Mouse (Mus musculus): ENCODE measurements around the gene Erbin.

Erbin gene

DNA sequence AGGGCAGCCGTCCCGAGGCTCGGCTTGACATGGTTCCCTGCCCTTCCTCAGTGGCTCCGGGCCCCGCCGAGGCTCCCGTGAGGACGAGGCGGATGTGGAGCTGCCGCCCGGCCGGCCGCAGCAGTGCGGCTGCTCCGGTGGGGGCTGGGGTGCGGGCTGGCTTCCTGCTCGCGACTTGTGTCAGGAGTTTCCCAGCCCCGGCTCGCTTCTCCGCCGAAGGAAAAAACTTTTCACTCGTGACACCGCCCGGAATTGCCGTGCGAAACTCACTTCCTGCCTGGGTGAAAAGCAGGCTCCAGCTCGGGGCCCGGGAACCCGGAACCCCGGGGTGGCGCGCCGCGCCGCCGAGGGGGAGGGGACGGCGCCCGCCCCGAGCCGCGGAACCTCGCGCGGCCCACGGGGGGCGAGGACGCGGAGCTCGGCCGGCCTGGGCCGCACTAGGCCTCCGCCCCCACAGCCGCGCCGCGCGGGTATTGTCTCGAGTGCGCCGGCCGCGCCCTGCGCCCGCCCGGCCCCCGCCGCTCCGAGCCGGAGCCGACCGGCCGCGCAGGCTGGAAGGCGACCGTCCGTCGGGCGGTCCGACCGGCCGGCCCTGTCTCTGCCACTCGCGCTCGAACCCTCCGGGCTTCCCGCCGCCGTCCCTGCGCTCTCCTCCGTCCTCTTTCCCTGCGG, at the start of gene Erbin:
Gene Erbin (minus strand): TSS at position 254 of the 672 bp plus-strand sequence.
- DNase-seq, result peak; percentile 73 to 79

DNA sequence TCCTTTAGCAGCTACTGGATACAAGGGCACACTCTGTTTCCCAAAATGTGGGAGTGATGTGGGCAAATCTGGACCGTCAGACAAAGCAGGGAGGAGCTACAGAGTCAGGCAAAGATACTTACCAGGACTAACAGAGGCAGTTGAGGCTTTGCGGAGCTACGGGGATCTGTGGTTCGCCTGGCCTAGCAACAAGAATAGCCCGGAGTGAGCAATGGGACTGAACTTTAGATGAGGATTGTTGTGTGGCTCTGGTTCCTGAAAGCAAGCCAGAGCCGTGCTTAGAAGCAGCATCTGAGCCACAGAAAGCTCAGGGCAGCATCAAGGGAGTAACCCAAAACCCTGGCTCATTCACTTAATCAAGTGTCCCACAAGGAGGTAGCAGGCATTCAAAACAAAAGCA, 49.6 kb upstream of the Erbin start:
- DNase-seq, result no peak

DNA sequence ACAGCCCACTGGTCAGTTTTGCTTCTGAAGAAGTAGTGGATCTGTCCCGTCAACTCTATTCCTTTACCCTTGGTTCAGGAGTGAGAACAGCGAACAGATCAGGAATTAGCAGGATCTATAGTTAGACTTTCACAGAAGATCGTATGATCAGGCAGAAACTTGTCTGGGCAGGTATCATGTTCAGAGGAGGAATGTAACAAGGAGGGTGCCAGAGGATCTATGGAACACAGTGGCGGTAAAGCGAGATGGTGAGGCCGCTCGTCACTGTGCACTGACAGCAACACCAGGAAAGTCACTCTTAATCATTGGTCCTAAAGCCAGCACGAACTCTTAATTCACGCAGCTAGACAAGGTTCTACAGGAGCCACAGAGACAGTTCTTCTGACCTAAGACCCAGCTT, 47.7 kb upstream of the Erbin start:
- DNase-seq, result no peak

DNA sequence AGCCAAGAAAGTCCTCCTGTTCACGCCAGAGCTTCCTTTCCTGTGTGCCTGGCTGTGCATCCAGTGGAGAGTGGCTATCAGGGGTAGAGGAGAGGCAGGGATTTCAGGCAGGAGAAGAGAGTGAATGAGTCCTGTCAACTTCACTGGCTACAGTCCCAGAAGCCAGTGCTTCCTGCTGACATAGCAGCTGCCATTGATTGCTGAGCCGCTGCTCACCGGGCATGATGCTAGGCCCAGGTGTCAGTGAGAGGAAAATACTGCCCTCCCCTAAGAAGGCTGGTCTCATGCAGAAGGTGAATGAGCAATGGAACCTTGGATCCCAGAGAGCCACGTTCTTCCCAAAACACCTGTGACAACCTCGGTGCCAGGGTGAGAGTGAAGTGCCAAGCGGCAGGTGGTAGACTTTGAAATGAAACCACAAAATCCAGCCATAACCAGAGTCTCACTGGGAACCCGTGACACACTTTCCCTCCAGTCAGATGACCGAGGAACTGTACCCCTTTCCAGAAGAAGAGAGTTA, 46.4 kb upstream of the Erbin start:
- no peak for DNase-seq

DNA sequence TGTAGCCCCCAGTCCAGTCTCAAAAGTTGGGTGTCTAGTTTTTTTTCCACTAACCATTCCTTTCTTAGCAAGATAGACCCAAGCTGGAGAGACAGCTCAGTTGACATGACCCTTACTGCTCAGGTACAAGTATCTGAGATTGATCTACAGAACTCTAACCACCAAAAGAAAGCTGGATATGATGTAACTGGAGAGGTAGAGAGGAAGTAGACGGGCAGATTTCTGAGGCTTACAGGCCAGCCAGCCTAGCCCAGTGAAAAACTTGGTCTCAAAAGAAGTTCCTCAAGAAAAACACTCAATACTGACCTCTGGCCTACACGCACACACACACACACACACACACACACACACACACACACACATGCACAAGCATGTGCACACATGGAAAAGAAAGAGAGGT, 44.9 kb upstream of the Erbin start:
- no peak for DNase-seq

DNA sequence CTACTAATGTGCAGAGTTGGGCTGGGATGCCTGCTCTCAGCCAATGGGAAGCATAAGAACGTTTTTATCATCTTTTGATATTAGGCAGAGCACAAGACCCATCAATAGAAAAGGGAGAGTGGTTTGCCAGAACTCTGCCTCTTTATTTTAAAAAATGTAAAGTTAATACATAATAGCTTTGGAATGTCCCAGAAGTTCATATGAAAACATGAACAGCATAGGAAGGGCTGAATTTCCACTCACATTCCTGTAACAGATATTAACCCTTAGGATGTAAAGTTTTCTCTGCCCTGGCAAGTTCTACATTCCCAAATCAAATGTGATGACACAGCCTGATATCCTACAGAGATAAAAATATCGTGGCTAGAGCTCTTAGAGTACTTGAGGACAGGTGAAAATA, 42.8 kb upstream of the Erbin start:
- no peak for DNase-seq

DNA sequence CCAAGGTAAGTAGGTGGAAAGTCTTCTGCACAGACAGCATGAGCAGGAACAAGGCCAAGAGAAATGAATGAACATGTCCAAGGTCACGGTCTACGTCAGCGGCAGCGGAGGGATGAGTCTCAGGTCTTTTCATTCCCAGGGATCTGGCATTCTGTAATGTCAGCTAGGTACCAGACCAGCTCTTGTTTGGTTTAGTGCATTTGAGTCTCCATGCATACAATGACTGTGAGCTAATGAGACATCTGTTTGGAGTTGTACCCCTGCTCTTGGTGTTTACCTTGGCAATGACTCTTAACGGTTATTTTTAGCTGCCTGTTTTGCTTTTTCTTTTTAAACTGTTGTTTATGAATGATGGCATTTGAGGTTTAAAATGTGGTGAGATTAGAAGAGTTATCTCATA, 39.5 kb upstream of the Erbin start:
- DNase-seq, result no peak

DNA sequence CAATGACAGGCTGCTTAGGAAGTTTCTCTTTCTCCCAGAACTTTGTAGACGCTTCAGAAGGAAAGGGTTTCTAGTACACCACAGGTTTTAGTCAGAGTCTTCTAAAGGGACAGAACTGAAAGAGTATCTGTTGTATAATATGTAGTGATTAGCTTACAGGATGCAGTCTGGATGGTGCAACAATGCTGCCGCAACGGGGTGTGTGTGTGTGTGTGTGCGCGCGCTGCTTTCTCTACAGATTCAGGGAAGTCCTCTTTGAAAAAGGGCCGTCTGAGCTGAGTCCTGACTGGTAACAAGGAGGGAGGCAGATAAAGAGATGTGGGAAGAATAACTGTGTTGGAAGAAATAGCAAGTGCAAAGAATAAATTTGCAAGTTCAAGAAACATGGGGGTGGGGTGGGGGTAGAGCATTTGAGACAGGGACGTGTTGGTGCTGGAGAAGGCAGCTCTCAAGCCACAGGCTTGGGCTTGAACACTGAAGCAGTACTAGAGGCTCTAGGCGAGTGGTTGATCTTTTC, 38.4 kb upstream of the Erbin start:
- no peak for DNase-seq

DNA sequence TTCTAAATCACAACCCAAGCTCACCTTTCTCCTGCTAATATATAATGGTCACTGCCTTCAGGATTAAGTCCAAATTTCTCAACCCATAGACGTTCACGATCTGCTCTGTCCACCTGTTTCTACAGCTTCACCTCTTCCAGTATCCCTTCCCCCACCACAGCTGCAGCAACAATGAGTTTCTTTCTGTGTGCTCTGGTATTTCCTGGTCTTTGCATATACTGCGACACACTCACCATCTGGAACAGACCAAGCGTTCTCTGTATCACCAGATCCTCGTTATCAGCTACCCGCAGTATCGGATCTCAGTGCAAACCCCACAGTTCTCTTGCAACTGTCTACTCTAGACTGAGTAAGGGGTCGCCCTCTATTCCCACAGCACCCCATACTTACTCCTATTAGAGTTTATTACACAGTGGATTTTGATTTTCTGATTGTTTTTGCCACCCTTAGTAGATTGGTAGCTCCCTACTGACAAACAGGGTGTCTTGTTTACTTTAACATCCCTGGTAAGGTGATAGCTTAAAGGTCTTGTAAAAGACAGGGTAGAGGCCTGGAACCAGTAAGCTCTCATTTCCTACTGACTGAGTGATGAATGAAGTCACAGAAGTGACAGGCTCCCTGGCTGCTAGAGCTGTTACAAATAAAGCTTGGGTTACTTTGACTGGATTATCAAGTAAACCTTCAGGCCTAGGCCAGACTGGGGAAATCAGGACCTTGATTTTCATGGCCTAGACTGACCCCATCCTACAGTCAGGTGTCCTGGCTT, 37.0 kb upstream of the Erbin start:
- no peak for DNase-seq

DNA sequence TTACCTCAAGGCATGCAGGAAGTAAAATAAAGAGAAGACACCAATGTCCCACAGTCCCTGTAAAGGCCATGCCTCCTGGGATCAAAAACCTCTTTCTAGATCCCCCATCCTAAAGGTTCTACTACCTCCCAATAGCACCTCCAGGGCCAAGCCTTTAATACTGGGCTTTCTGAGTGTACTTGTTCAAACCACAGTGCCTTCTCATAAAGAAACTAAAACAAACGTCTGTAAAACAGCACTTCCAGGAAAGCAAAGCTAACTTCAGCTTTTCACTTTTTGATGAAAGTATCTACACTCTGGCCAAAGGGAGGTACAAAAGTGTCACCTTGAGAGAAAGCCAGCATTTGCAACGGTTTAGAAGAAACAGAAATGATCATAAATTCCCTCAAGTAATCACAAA, 35.3 kb upstream of the Erbin start:
- no peak for DNase-seq

DNA sequence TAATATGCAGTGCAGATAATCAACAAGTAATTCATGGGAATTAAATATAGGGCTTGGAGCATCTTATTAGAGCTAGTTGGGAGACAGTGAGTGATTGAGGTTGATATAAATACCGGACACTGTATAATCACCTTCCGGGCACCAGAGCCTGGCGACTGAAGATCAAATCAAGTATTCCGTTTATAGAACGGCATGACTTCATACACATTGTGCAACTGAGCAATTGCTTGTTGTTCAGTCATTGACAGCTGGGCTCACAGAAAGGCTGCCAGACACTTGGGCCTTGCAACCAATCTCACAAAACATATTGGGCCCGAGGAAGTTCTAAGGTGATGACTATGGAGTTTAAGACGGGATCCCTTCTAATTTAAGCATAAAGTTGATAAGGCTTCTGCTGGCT, 31.1 kb upstream of the Erbin start:
- DNase-seq, result no peak

DNA sequence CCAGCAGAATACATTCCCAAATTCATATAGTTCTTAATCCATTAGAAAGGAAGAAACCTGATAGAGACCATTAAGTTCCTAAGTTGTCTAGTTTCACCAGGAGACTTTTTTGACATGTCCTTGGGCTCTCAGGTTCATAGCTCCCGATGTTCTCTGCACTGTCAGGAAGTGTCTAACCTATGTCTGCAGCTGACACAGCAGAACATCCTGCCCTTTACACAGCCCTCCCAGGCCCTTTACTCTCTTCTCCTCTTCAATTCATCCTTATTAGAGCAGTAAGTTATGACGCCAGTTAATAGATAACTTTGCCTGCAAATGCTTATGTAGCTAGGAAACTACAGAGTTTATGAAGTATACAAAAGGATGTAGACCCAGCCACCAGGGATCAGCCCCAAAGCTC, 20.5 kb upstream of the Erbin start:
- no peak for DNase-seq

DNA sequence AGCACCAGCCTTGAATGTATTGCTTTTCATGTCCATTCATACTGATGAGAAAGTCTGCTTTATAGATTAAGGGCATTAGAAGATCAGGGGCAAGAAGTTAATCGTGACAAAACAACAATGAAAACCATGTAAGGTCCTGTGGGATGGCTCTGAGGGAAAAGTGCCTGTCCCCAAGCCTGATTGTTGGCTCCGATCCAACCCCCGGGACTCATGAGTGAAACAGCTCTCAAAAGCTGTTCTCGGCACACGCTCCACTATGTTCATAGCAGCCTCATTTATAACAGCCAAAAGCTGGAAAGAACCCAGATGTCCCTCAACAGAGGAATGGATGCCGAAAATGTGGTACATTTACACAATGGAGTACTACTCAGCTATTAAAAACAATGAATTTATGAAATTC, 4.3 kb upstream of the Erbin start:
- no peak for DNase-seq

DNA sequence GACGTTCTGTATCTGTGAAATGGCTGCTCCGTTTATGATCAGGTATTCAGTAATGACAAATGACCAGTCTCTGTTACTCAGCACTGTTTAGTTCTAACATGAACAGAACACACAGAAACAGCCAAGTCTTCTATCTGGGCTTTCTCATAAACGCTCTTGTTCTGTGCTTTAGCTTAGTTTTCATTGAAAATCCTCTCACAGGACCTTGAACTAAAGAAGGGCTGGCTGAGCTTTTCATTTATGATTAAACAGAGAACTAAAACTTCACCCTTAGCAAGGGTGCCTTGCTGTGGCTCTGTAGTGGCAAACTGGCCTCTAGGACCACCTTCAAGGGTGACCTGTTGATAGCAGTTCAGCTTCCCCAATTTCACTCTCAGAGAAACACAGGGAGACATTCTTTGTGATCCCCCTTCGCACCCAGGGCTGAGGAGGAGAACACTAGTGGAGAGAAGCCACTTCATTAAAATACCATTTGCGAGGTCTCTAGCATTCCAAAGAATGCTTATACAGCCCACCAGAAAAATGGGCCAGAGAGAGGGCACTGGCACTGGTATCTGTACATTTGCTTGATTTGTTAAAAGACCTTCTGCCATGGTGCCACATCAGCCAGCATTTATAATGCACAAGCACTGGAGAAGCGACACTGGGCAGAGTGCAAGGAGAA, 3.2 kb upstream of the Erbin start:
- DNase-seq, result no peak

DNA sequence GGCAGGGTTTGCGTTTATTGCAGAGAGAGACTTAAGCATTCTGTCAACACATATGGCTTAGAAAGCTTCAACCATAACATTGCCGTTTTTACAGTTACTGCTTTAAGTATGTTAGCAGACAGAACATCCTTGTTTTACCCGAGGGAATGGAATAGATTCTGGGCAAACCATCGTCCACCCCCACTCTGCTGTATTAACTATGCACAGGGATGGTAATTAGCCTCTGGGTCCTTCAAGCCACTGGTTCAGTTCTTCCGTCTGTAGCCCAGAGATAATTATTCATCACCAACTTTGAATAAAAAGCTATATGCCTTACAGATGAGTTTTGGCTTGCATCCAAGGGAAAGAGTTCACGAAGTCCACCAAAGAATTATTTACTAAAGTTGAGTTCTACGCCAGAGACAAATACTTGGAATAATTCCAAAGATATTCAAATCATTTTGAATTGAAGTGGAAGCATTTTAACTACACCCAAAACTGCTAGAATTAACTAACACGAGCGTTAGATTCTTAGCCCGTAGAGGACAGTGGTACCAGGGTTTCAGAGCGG, 1.6 kb upstream of the Erbin start:
- DNase-seq, result no peak

DNA sequence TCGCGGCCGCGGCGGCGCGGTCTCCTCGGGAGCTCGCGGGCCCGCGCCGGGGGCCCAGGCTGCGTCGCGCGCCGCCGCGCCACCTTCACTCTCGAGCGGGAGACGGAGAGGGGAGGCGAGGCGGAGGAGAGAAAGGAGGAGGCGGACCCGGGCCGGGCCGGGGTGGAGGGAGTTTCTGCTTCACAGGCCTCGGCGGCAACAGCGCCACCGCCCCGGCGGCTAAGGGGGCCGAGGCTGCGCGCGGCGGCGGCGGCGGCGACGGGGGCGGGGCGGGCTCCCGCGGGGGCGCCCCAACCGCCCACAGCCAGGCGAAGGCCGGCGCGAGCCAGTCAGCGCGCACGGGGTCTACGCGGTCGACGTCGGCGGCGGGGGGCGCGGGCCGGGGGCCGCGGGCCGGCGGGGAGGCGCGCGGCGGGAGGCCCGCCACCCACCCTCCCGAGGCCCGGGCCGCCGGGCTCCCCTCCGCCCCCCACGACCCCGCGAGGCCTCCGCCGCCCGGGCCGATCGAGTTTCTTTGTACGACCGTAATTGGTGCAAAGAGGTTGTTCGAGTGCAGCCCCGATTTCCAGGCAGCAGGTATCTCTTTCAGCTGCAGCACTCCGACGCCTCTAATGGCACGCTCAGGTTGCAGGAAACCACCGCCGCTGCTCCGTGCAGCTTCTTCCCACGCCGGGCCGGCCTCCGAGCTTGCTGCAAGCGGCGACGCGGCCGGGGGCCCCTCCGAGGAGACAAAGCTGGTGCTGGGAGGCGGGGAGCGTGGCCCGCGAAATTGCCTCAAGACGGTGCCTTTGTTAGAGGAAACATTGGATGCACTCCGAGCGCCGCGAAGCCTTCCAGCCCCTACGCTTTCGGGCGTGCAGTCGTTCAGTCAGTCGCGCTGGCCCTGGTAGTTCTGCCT, 868 bp upstream of the Erbin start:
- DNase-seq, result peak; percentile 82 to 84

DNA sequence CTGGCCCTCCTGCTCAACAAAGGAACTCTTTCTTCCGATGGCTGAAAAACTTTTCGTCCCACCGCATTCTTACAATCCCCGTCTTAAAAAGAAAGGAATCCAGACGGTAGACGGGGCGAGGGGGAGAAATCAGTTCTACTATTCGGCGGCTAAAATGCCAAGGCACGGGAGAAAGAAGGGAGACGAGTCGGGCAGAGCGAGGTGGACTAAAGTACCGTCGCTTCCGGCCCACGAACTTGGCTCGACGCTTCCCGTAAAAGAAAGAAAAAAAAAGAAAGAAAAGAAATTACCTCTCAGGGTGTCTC, 406 bp downstream of the Erbin start:
- no peak for DNase-seq

DNA sequence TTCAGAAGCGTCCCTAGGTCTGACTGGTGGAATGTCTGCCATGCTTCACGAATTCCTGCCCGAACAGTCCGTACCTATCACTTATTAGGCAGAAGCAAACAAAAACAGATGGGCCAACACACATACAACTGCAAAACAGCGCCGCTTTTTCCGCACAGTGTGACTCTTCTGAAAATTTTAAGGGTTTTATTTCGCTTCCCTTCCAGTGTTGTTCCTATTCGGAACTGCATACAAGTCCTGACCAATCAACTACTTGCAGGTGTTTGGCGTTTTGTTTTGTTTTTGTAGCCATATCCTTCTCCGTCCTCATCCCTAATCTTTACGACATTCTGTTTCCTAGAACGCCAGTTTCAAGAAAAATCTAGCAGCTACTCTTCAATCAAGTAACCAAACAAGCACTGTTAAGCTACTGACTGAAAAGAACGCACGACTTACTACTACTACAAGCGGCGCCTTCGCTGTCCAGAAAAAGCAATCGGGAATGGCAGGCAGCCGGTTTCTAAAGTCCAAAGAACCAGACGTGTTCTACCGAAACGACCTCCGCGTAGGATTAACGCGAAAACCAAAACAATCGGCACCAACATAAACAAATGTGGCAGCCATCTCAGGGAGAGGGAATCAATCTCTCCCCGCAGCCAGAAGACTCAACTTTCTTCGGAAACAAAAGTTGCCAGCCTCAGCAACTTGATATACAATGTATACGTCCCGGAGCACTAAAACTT, 919 bp downstream of the Erbin start:
- DNase-seq, result peak; percentile 14 to 30

DNA sequence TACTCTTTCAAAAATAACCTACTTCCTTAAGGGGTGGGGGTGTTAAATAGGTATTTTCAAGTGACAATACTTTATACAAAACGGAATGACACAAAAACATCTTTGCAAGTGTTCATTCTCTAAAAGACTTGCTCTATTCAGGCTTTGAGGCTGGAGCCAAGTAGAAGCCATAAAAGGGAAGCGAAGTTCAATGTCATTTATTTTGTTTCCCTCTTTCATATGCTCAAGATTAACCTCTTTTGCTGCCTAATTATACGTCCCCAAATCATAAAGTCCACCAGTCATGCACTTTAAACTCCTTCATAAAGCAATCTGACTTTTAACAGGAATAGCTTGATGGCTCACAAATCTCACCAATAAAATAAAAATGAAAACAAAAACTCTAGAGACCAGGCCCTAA, 1.9 kb downstream of the Erbin start:
- DNase-seq, result no peak

DNA sequence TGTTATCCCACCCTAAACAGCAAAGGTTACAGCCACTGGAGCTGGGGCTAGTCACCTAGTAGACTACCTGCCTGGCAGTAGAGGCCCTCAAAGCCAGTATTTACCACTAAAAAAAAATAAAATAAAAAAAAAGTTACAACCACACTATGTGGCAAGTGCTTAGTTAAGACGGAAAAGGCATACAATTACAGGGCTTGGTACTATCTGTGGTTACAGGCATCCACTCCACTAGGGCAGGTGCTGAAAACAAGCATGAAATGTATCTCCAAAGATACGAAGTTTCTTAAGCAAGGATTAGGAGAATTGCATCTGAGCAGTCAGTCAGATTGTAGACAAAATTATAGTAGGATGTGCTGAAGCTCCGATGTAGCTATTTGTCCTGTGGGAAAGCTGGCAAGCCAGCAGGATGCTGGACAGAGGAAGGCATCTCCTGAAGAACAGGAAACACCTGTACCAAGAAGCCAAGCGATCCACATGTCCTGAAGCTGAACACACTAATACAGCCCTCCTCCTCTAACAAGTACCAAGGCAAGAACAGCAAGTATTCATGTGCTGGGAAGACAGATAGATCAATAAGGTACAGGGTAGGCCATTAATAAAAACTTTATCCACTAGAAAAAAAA, 6.1 kb downstream of the Erbin start:
- DNase-seq, result no peak

DNA sequence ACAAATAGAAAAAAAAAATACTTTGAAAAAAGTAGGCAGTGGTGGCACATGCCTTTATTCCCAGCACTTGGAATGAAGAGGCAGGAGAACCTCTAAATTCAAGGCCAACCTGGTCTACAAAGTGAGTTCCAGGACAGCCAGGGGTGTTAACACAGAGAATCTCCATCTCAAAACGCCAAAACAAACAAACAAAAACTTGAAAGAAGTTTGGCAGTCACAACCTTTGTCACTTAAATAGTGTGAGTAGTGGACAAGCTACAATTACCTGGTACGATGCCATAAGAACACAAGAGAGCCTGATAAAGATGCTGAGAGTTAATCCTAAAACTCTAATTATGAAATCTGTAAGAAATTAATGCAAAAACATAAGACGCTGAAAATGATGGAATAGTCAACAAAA, 8.0 kb downstream of the Erbin start:
- no peak for DNase-seq
